Mouse (Mus musculus): Measurements from ENCODE around the gene Oit1. TPM values are rescaled to one million over a fixed set of nuclear protein-coding genes. Genes with fewer than 3 reads are reported as not detected.
A peak's percentile ranks its signal among the peaks of the same experiment; 100 is the strongest.

Oit1 gene
- polyA plus RNA-seq (2015; fragmentation: Nextera tagmentation; extraction: Ambion mirVana), result not detected in 2 replicates

GRCm38 (mm10) chr14:8378685-8379313 is at the start of gene Oit1:
Oit1 (minus strand) TSS chr14:8378754.
- Histone ChIP-seq H3K9me3 (no peaks in the 10 kb centered on the region), H3K4me1 (replicated peaks) (no peaks in the 10 kb centered on the region), H3K4me2 (no peak within 1 kb of the TSS), H3K9ac (no peak within 1 kb of the TSS), H3K4me3 (no peak within 1 kb of the TSS), H3K27ac (replicated peaks) (no peak within 1 kb of the TSS), H3K36me3 (no peaks in the 10 kb centered on the region), H3K27me3 (no peaks in the 10 kb centered on the region)
- 76% methylated on average over 8 of the region's 8 CpGs for WGBS
- ATAC-seq (ENCODE audit: low FRiP score, low read depth), result no peak

- no peak overlapping the region for H3K4me3 ChIP-seq
- H3K27ac ChIP-seq (replicated peaks), result no peak overlapping the region
- no peaks in the 10 kb centered on the region for H3K9me3 ChIP-seq
- no peaks in the 10 kb centered on the region for H3K27me3 ChIP-seq
- 53% methylated on average over 3 of the region's 3 CpGs for WGBS
- peaks cover 11% of the 10 kb centered on the region; the same call in 1 of the 2 replicates for H3K4me1 ChIP-seq (replicated peaks)
- no peak overlapping the region for H3K9ac ChIP-seq
- no peaks in the 10 kb centered on the region for H3K36me3 ChIP-seq
- no peak overlapping the region for H3K4me2 ChIP-seq
- ATAC-seq (ENCODE audit: low FRiP score, low read depth), result peak; percentile 69; the same call in 1 of the 2 replicates
Observed at GRCm38 (mm10) chr14:8422833-8423232, 44.3 kb upstream of the Oit1 start.

- Histone ChIP-seq H3K4me2 (no peak overlapping the region), H3K9ac (no peak overlapping the region), H3K9me3 (no peaks in the 10 kb centered on the region), H3K27me3 (no peaks in the 10 kb centered on the region), H3K36me3 (no peaks in the 10 kb centered on the region), H3K4me1 (replicated peaks) (peaks cover 11% of the 10 kb centered on the region; the same call in 1 of the 2 replicates), H3K4me3 (no peak overlapping the region), H3K27ac (replicated peaks) (no peak overlapping the region)
- 38% methylated on average over 10 of the region's 10 CpGs for WGBS
- 0 out of 2 replicates have a peak, but pooled peaks have one; percentile 11 for ATAC-seq (ENCODE audit: low FRiP score, low read depth)
Observed at GRCm38 (mm10) chr14:8421199-8421787, 42.7 kb upstream of the Oit1 start.

- 64% methylated on average over 3 of the region's 3 CpGs for WGBS
- H3K36me3 ChIP-seq, result no peaks in the 10 kb centered on the region
- H3K9me3 ChIP-seq, result no peaks in the 10 kb centered on the region
- ATAC-seq (ENCODE audit: low FRiP score, low read depth), result no peak
- H3K4me3 ChIP-seq, result no peak overlapping the region
- H3K4me1 ChIP-seq (replicated peaks), result peaks cover 11% of the 10 kb centered on the region; the same call in 1 of the 2 replicates
- H3K9ac ChIP-seq, result no peak overlapping the region
- no peak overlapping the region for H3K27ac ChIP-seq (replicated peaks)
- H3K27me3 ChIP-seq, result no peaks in the 10 kb centered on the region
- H3K4me2 ChIP-seq, result no peak overlapping the region
Observed at GRCm38 (mm10) chr14:8418610-8419009, 40.1 kb upstream of the Oit1 start.

- 73% methylated on average over 6 of the region's 6 CpGs for WGBS
Observed at GRCm38 (mm10) chr14:8405946-8406345, 27.4 kb upstream of the Oit1 start.

GRCm38 (mm10) chr14:8403310-8403709 is 24.8 kb upstream of the Oit1 start:
- H3K4me3 ChIP-seq, result no peak overlapping the region
- H3K9ac ChIP-seq, result no peak overlapping the region
- no peak overlapping the region for H3K4me2 ChIP-seq
- no peaks in the 10 kb centered on the region for H3K4me1 ChIP-seq (replicated peaks)
- H3K27ac ChIP-seq (replicated peaks), result no peak overlapping the region
- 69% methylated on average over 3 of the region's 3 CpGs for WGBS
- ATAC-seq (ENCODE audit: low FRiP score, low read depth), result no peak
- H3K36me3 ChIP-seq, result no peaks in the 10 kb centered on the region
- no peaks in the 10 kb centered on the region for H3K9me3 ChIP-seq
- no peaks in the 10 kb centered on the region for H3K27me3 ChIP-seq

More at GRCm38 (mm10) chr14:8405946-8406345, 27.4 kb upstream of the Oit1 start:
- no peak overlapping the region for H3K9ac ChIP-seq
- H3K36me3 ChIP-seq, result no peaks in the 10 kb centered on the region
- no peak overlapping the region for H3K4me2 ChIP-seq
- no peak overlapping the region for H3K27ac ChIP-seq (replicated peaks)
- no peaks in the 10 kb centered on the region for H3K4me1 ChIP-seq (replicated peaks)
- H3K4me3 ChIP-seq, result no peak overlapping the region
- H3K27me3 ChIP-seq, result no peaks in the 10 kb centered on the region
- H3K9me3 ChIP-seq, result no peaks in the 10 kb centered on the region
- ATAC-seq (ENCODE audit: low FRiP score, low read depth), result no peak

GRCm38 (mm10) chr14:8398507-8398906 is 20.0 kb upstream of the Oit1 start:
- Histone ChIP-seq H3K36me3 (no peaks in the 10 kb centered on the region), H3K9ac (no peak overlapping the region), H3K9me3 (no peaks in the 10 kb centered on the region), H3K27ac (replicated peaks) (no peak overlapping the region), H3K27me3 (no peaks in the 10 kb centered on the region), H3K4me3 (no peak overlapping the region), H3K4me1 (replicated peaks) (no peaks in the 10 kb centered on the region), H3K4me2 (no peak overlapping the region)
- ATAC-seq (ENCODE audit: low FRiP score, low read depth), result no peak

- WGBS, result 89% methylated on average over 7 of the region's 7 CpGs
- Histone ChIP-seq H3K9ac (no peak overlapping the region), H3K36me3 (no peaks in the 10 kb centered on the region), H3K4me1 (replicated peaks) (no peaks in the 10 kb centered on the region), H3K4me3 (no peak overlapping the region), H3K27me3 (no peaks in the 10 kb centered on the region), H3K27ac (replicated peaks) (no peak overlapping the region), H3K9me3 (no peaks in the 10 kb centered on the region), H3K4me2 (no peak overlapping the region)
- ATAC-seq (ENCODE audit: low FRiP score, low read depth), result no peak
Observed at GRCm38 (mm10) chr14:8395690-8396287, 17.2 kb upstream of the Oit1 start.

- no peaks in the 10 kb centered on the region for H3K4me1 ChIP-seq (replicated peaks)
- no peaks in the 10 kb centered on the region for H3K36me3 ChIP-seq
- 59% methylated on average over 6 of the region's 6 CpGs for WGBS
- no peak overlapping the region for H3K27ac ChIP-seq (replicated peaks)
- ATAC-seq (ENCODE audit: low FRiP score, low read depth), result no peak
- no peak overlapping the region for H3K4me2 ChIP-seq
- no peak overlapping the region for H3K9ac ChIP-seq
- H3K27me3 ChIP-seq, result no peaks in the 10 kb centered on the region
- no peaks in the 10 kb centered on the region for H3K9me3 ChIP-seq
- H3K4me3 ChIP-seq, result no peak overlapping the region
Observed at GRCm38 (mm10) chr14:8392181-8392825, 13.7 kb upstream of the Oit1 start.

- Histone ChIP-seq H3K27ac (replicated peaks) (no peak overlapping the region), H3K4me3 (no peak overlapping the region), H3K4me2 (no peak overlapping the region), H3K36me3 (no peaks in the 10 kb centered on the region), H3K9ac (no peak overlapping the region), H3K4me1 (replicated peaks) (peaks cover 8% of the 10 kb centered on the region; the same call in 1 of the 2 replicates), H3K27me3 (no peaks in the 10 kb centered on the region), H3K9me3 (no peaks in the 10 kb centered on the region)
- no peak for ATAC-seq (ENCODE audit: low FRiP score, low read depth)
- WGBS, result 90% methylated on average over 4 of the region's 4 CpGs
Observed at GRCm38 (mm10) chr14:8369394-8369793, 9.2 kb downstream of the Oit1 start.

GRCm38 (mm10) chr14:8368900-8369299 is 9.7 kb downstream of the Oit1 start:
- no peak overlapping the region for H3K27ac ChIP-seq (replicated peaks)
- 95% methylated on average over 1 of the region's 1 CpGs for WGBS
- no peak overlapping the region for H3K4me2 ChIP-seq
- no peaks in the 10 kb centered on the region for H3K9me3 ChIP-seq
- H3K36me3 ChIP-seq, result no peaks in the 10 kb centered on the region
- no peak overlapping the region for H3K4me3 ChIP-seq
- no peaks in the 10 kb centered on the region for H3K27me3 ChIP-seq
- no peak overlapping the region for H3K9ac ChIP-seq
- H3K4me1 ChIP-seq (replicated peaks), result peaks cover 8% of the 10 kb centered on the region; the same call in 1 of the 2 replicates
- ATAC-seq (ENCODE audit: low FRiP score, low read depth), result no peak; the same call in 1 of the 2 replicates
